Mouse (Mus musculus): ENCODE measurements around the gene Guca1b.
"Not testable (repeated sequence)": the region's sequence is repeated elsewhere in the genome, so short reads cannot be mapped to it uniquely, and the experiment has no call there.

Gene Guca1b

GRCm38 (mm10) chr17:47409897-47410861, 25.0 kb downstream of the Guca1b start:
- DNase-seq (ENCODE audit: low spot score in 2 of 2), result not testable (repeated sequence)

GRCm38 (mm10) chr17:47420195-47420594, 35.0 kb downstream of the Guca1b start:
- DNase-seq (ENCODE audit: low spot score in 2 of 2), result no peak

GRCm38 (mm10) chr17:47421566-47421965, 36.4 kb downstream of the Guca1b start:
- no peak for DNase-seq (ENCODE audit: low spot score in 2 of 2)

GRCm38 (mm10) chr17:47422616-47423015, 37.4 kb downstream of the Guca1b start:
- DNase-seq (ENCODE audit: low spot score in 2 of 2), result not testable (repeated sequence)

- DNase-seq (ENCODE audit: low spot score in 2 of 2), result no peak
These were observed 39.0 kb downstream of the Guca1b start for GRCm38 (mm10) chr17:47424186-47424585.

GRCm38 (mm10) chr17:47427316-47427715, 42.1 kb downstream of the Guca1b start:
- DNase-seq (ENCODE audit: low spot score in 2 of 2), result no peak

- DNase-seq (ENCODE audit: low spot score in 2 of 2), result no peak
These were observed 43.7 kb downstream of the Guca1b start for GRCm38 (mm10) chr17:47428831-47429304.

- DNase-seq (ENCODE audit: low spot score in 2 of 2), result no peak
These were observed 45.6 kb downstream of the Guca1b start for GRCm38 (mm10) chr17:47430815-47431214.

GRCm38 (mm10) chr17:47436156-47436906, 51.1 kb downstream of the Guca1b start, which contains the start of gene AI661453:
Gene AI661453 (plus strand): TSS chr17:47436615.
- DNase-seq (ENCODE audit: low spot score in 2 of 2), result no peak

- DNase-seq (ENCODE audit: low spot score in 2 of 2), result no peak
These were observed 51.8 kb downstream of the Guca1b start, which contains the start of gene 1700001C19Rik for GRCm38 (mm10) chr17:47436907-47437547. Gene 1700001C19Rik (minus strand): TSS chr17:47437376.

- DNase-seq (ENCODE audit: low spot score in 2 of 2), result no peak
These were observed 53.4 kb downstream of the Guca1b start for GRCm38 (mm10) chr17:47438611-47439010.

- no peak for DNase-seq (ENCODE audit: low spot score in 2 of 2)
These were observed 54.3 kb downstream of the Guca1b start for GRCm38 (mm10) chr17:47439396-47440028.

- no peak for DNase-seq (ENCODE audit: low spot score in 2 of 2)
These were observed 55.2 kb downstream of the Guca1b start for GRCm38 (mm10) chr17:47440359-47440890.

- DNase-seq (ENCODE audit: low spot score in 2 of 2), result no peak
These were observed 56.3 kb downstream of the Guca1b start for GRCm38 (mm10) chr17:47441296-47442051.

GRCm38 (mm10) chr17:47442271-47442670, 57.1 kb downstream of the Guca1b start:
- no peak for DNase-seq (ENCODE audit: low spot score in 2 of 2)

Data from spleen, postnatal 4 days (tissue).